Comparison of ENCODE assay signal across 8 mouse cellular contexts in the genomic region with DNA sequence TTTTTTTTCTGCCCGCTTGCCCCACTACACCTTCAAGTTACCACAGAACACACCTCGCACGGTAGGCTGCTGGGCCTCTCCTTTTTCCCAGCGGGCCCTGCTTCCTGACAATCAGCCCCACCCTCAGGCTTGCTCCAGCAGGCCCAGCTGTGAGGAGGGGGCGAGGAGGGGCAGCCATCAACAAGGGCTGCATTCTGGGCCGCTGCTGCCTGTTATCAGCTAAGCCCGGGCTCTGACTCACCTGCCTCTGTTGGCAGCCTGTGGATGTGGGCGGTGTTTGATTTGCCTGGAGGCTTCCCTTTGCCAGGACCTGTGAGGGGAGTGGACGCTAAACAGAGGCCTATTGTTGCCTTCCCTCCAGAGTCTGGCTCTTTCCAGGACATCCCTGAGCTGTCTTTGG.
DNase-seq lines count a peak whose midpoint lies in the region; ATAC-seq and TF ChIP-seq lines count a peak whose summit lies in the region.

No protein-coding gene starts in this region.

- peaks cover 4% of the 10 kb centered on the region; the same call in 1 of the 2 replicates for H3K9me3 ChIP-seq in limb, embryonic 11.5 days (ENCODE audit: control insufficient read depth, low read length)

- no peak overlapping the region for H3K4me2 ChIP-seq in limb, embryonic 11.5 days (ENCODE audit: low read depth, severe bottlenecking)

- H3K27ac ChIP-seq in gastrocnemius, adult 2 months, result peak overlapping the region; percentile 35; the same call in 1 of the 2 replicates
- no peak overlapping the region for H3K27ac ChIP-seq in heart, adult 2 months
- H3K27ac ChIP-seq in limb, embryonic 11.5 days (replicated peaks; ENCODE audit: low read depth, low read length), result peak overlapping the region; percentile 36; the same call in 1 of the 2 replicates

- no peaks in the 10 kb centered on the region for H3K36me3 ChIP-seq in heart, adult 2 months (ENCODE audit: control insufficient read depth, insufficient read depth, low read length)
- no peaks in the 10 kb centered on the region for H3K36me3 ChIP-seq in limb, embryonic 11.5 days (ENCODE audit: control insufficient read depth, insufficient read depth, low read length)

- peaks cover 3% of the 10 kb centered on the region for H3K4me1 ChIP-seq in heart, adult 2 months (ENCODE audit: control insufficient read depth, insufficient read depth, low read length)
- peaks cover 19% of the 10 kb centered on the region for H3K4me1 ChIP-seq in limb, embryonic 11.5 days (ENCODE audit: control insufficient read depth, insufficient read depth, low read length)

- WGBS in heart, adult 2 months, result 20% methylated on average over 9 of the region's 9 CpGs
- 23% methylated on average over 8 of the region's 9 CpGs for WGBS in limb, embryonic 11.5 days

- peak; percentile 46 for DNase-seq in gastrocnemius, adult 2 months
- DNase-seq in gastrocnemius, postnatal 36 days, result no peak
- DNase-seq in 3134 (ENCODE audit: extremely low read depth, insufficient read length, low spot score) (peak; percentile 81), ZHBTc4 (ENCODE audit: low read depth, low spot score) (peak; percentile 43)
- DNase-seq in heart, adult 2 months, result peak; percentile 71 to 77
- DNase-seq in limb, embryonic 11.5 days (ENCODE audit: low spot score), result peak; percentile 60
- peak; percentile 39 for DNase-seq in right cerebral cortex, postnatal 10 days (ENCODE audit: low spot score in 2 of 2)

- no peak for TF ChIP-seq EP300 in heart, adult 2 months (IDR thresholded peaks at IDR 0.05; ENCODE audit: insufficient read depth, low read depth, low read length)

- no peak for TF ChIP-seq CTCF in gastrocnemius, adult 2 months (IDR thresholded peaks at IDR 0.05)
- TF ChIP-seq CTCF in heart, adult 2 months (IDR thresholded peaks at IDR 0.05), result no peak

- H3K9ac ChIP-seq in heart, adult 2 months (ENCODE audit: low read depth, low read length), result 0 out of 2 replicates have a peak overlapping the region, but pooled peaks have one; percentile 19
- H3K9ac ChIP-seq in limb, embryonic 11.5 days (ENCODE audit: low read length), result peak overlapping the region; percentile 18; the same call in 1 of the 2 replicates

- no peaks in the 10 kb centered on the region for H3K79me2 ChIP-seq in heart, adult 2 months (replicated peaks; ENCODE audit: control insufficient read depth, insufficient read depth, low read length)

- no peak overlapping the region for H3K4me3 ChIP-seq in gastrocnemius, adult 2 months
- H3K4me3 ChIP-seq in heart, adult 2 months, result no peak overlapping the region
- H3K4me3 ChIP-seq in limb, embryonic 11.5 days (ENCODE audit: low read depth, low read length), result no peak overlapping the region

- intact Hi-C loops in gastrocnemius, adult 2 months (cut with DNase I), result loop anchor here (5.0 kb wide), 2 partner anchors 86 to 124 kb away; no protein-coding TSS in a partner anchor
- intact Hi-C loops in gastrocnemius, postnatal 36 days (cut with DNase I), result loop anchor here (5.0 kb wide), 3 partner anchors 86 to 356 kb away; no protein-coding TSS in a partner anchor
- intact Hi-C loops in heart, adult 2 months (cut with DNase I), result loop anchor here (2.0 to 5.0 kb wide), 3 partner anchors 31 to 361 kb away; no protein-coding TSS in a partner anchor

- no peaks in the 10 kb centered on the region for H3K27me3 ChIP-seq in heart, adult 2 months (ENCODE audit: control insufficient read depth, insufficient read depth, low read length)
- no peaks in the 10 kb centered on the region for H3K27me3 ChIP-seq in limb, embryonic 11.5 days (ENCODE audit: control insufficient read depth, insufficient read depth, low read length)

- TF ChIP-seq POLR2A in heart, adult 2 months (IDR thresholded peaks at IDR 0.05; ENCODE audit: insufficient read depth, low read depth, low read length), result no peak

- no peak for ATAC-seq in limb, embryonic 11.5 days (ENCODE audit: insufficient number of reproducible peaks, low FRiP score, low TSS enrichment, low read depth)
- ATAC-seq in megakaryocyte, adult 5-6 weeks (ENCODE audit: poor library complexity, severe bottlenecking), result no peak

Comparison
In these comparisons a context has a peak if more than half of its experiments do, and no peak if none do; other contexts are left out.
1. DNase-seq: peak in gastrocnemius, adult 2 months (single experiment), 3134 (single experiment), ZHBTc4 (single experiment), heart, adult 2 months (2 of 2), limb, embryonic 11.5 days (single experiment) and right cerebral cortex, postnatal 10 days (2 of 2); none in gastrocnemius, postnatal 36 days (0 of 2).